Mouse (Mus musculus) hindbrain, postnatal 0 days (tissue): Measurements from ENCODE around the gene Ppp1r15a. TPM values are rescaled to one million over a fixed set of nuclear protein-coding genes. Genes with fewer than 3 reads are reported as not detected.

Source experiments
- ATAC-seq: fragments of 200-750 bp; cut with Nextera tagmentation; 2 replicates; pipeline ENCODE4 v1.8.0; 2017; ENCODE audit warnings: mild to moderate bottlenecking, moderate TSS enrichment, moderate library complexity
- DNase-seq: peaks from one replicate; pipeline ENCODE4 v3.0.0-alpha.2; 2015; ENCODE audit warnings: low spot score
- H3K27ac ChIP-seq: fragments of 300-500 bp; sonication (generic); 2 replicates; pipeline ENCODE4 v1.5.1; 2014; ENCODE audit warnings: mild to moderate bottlenecking
- H3K27me3 ChIP-seq: fragments of 300-500 bp; sonication (generic); 2 replicates; pipeline ENCODE4 v1.6.1; 2014; ENCODE audit warnings: low read length, mixed read lengths; ENCODE audit not compliant: insufficient read depth
- H3K36me3 ChIP-seq: fragments of 300-500 bp; sonication (generic); 2 replicates; pipeline ENCODE4 v1.6.1; 2014; ENCODE audit warnings: low read length, mixed read lengths; ENCODE audit not compliant: insufficient read depth
- H3K4me1 ChIP-seq: fragments of 300-500 bp; sonication (generic); 2 replicates; pipeline ENCODE4 v1.6.1; 2014; ENCODE audit warnings: antibody characterized with exemption, low read length, mixed read lengths; ENCODE audit not compliant: insufficient read depth
- H3K4me2 ChIP-seq: fragments of 300-500 bp; sonication (generic); 2 replicates; pipeline ENCODE4 v1.6.1; 2014; ENCODE audit warnings: low read depth, mild to moderate bottlenecking, low read length, moderate library complexity, mixed read lengths
- H3K4me3 ChIP-seq: fragments of 300-500 bp; sonication (generic); 2 replicates; pipeline ENCODE4 v1.5.1; 2014; ENCODE audit warnings: low read length
- H3K9ac ChIP-seq: fragments of 300-500 bp; sonication (generic); replicated peaks from 2 replicates; pipeline ENCODE4 v1.6.1; 2014; ENCODE audit warnings: mild to moderate bottlenecking, low read length, moderate library complexity, mixed read lengths
- H3K9me3 ChIP-seq: fragments of 300-500 bp; sonication (generic); 2 replicates; pipeline ENCODE4 v1.6.1; 2016; ENCODE audit warnings: low read length, mixed read lengths
- CTCF ChIP-seq: IDR thresholded peaks from 2 replicates; pipeline ENCODE4 v1.5.1; 2016; ENCODE audit warnings: antibody characterized with exemption, control low read depth, low read depth
- WGBS: fragments of 180-500 bp; shearing (Covaris S2); extraction: QIAGEN DNeasy Blood & Tissue Kit; methylation state at CpG from one replicate; pipeline ENCODE4 v1.1.7; 2014; 5-methylcytosine and 5-hydroxymethylcytosine counted together
- polyA plus RNA-seq: library from polyadenylated mRNA; unstranded; fragments of >200 nt; fragmentation: Nextera tagmentation; extraction: Ambion mirVana; gene quantifications from 2 replicates; pipeline ENCODE4 v1.2.1, GENCODE M21; 2015
- total RNA-seq: library from RNA; depleted of rRNA; stranded (reverse); fragments of >200 nt; gene quantifications from 2 replicates; pipeline ENCODE4 v1.2.3, GENCODE M21; 2014

Gene Ppp1r15a
- total and polyA plus RNA-seq, 2 experiments from 2014 or later = 19.2 to 25.4 TPM

- H3K9me3 ChIP-seq = no peaks in the 10 kb centered on the region
- H3K4me3 ChIP-seq = peak overlapping the region; percentile 71
- 24% methylated on average over 7 of the region's 7 CpGs for WGBS
- H3K9ac ChIP-seq = peak overlapping the region; percentile 71
- H3K27ac ChIP-seq = peak overlapping the region; percentile 83
- ATAC-seq (no peak), DNase-seq (no peak)
- peak; percentile 36; the same call in 1 of the 2 replicates for TF ChIP-seq CTCF
- H3K4me1 ChIP-seq = peaks cover 11% of the 10 kb centered on the region; the same call in 1 of the 2 replicates
- no peaks in the 10 kb centered on the region for H3K27me3 ChIP-seq
- peak overlapping the region; percentile 64 for H3K4me2 ChIP-seq
- no peaks in the 10 kb centered on the region for H3K36me3 ChIP-seq
Measured at GRCm38 (mm10) chr7:45526474-45527120, 529 bp upstream of the Ppp1r15a start.

GRCm38 (mm10) chr7:45524841-45525621, 1.0 kb downstream of the Ppp1r15a start:
- no peaks in the 10 kb centered on the region for H3K9me3 ChIP-seq
- H3K4me3 ChIP-seq = peak overlapping the region; percentile 71
- 24% methylated on average over 12 of the region's 12 CpGs for WGBS
- H3K27ac ChIP-seq = peak overlapping the region; percentile 83
- no peaks in the 10 kb centered on the region for H3K36me3 ChIP-seq
- H3K4me1 ChIP-seq = peaks cover 11% of the 10 kb centered on the region; the same call in 1 of the 2 replicates
- H3K27me3 ChIP-seq = no peaks in the 10 kb centered on the region
- peak; percentile 35 for DNase-seq
- H3K4me2 ChIP-seq = peak overlapping the region; percentile 64
- no peak for TF ChIP-seq CTCF
- peak overlapping the region; percentile 71 for H3K9ac ChIP-seq
- no peak for ATAC-seq

- peak overlapping the region; percentile 2; the same call in 1 of the 2 replicates for H3K4me2 ChIP-seq
- no peaks in the 10 kb centered on the region for H3K36me3 ChIP-seq
- H3K27me3 ChIP-seq = no peaks in the 10 kb centered on the region
- no peak overlapping the region for H3K27ac ChIP-seq
- WGBS = 81% methylated on average over 13 of the region's 13 CpGs
- H3K4me3 ChIP-seq = no peak overlapping the region
- peaks cover 11% of the 10 kb centered on the region; the same call in 1 of the 2 replicates for H3K4me1 ChIP-seq
- H3K9me3 ChIP-seq = no peaks in the 10 kb centered on the region
- H3K9ac ChIP-seq = no peak overlapping the region
- DNase-seq = no peak
- no peak for TF ChIP-seq CTCF
- ATAC-seq = no peak
Measured at GRCm38 (mm10) chr7:45523678-45524170, 2.3 kb downstream of the Ppp1r15a start.

GRCm38 (mm10) chr7:45522957-45523676, 3.0 kb downstream of the Ppp1r15a start:
- H3K27ac ChIP-seq = no peak overlapping the region

GRCm38 (mm10) chr7:45522194-45522752, 3.8 kb downstream of the Ppp1r15a start:
- no peaks in the 10 kb centered on the region for H3K9me3 ChIP-seq
- DNase-seq (no peak), ATAC-seq (no peak)
- H3K27me3 ChIP-seq = no peaks in the 10 kb centered on the region
- TF ChIP-seq CTCF = no peak
- H3K4me3 ChIP-seq = peak overlapping the region; percentile 47
- H3K4me1 ChIP-seq = peaks cover 11% of the 10 kb centered on the region; the same call in 1 of the 2 replicates
- no peak overlapping the region; the same call in 1 of the 2 replicates for H3K9ac ChIP-seq
- H3K4me2 ChIP-seq = peak overlapping the region; percentile 61
- no peak overlapping the region for H3K27ac ChIP-seq
- WGBS = 51% methylated on average over 16 of the region's 16 CpGs
- no peaks in the 10 kb centered on the region for H3K36me3 ChIP-seq

More at GRCm38 (mm10) chr7:45522957-45523676, 3.0 kb downstream of the Ppp1r15a start:
- H3K36me3 ChIP-seq = no peaks in the 10 kb centered on the region
- no peak for DNase-seq
- H3K27me3 ChIP-seq = no peaks in the 10 kb centered on the region
- ATAC-seq = no peak
- H3K4me3 ChIP-seq = no peak overlapping the region
- WGBS = 82% methylated on average over 18 of the region's 18 CpGs
- H3K9me3 ChIP-seq = no peaks in the 10 kb centered on the region
- no peak overlapping the region for H3K9ac ChIP-seq
- peak overlapping the region; percentile 2; the same call in 1 of the 2 replicates for H3K4me2 ChIP-seq
- TF ChIP-seq CTCF = no peak
- peaks cover 11% of the 10 kb centered on the region; the same call in 1 of the 2 replicates for H3K4me1 ChIP-seq

- ATAC-seq = peak; percentile 71
- H3K9ac ChIP-seq = peak overlapping the region; percentile 58
- no peaks in the 10 kb centered on the region for H3K9me3 ChIP-seq
- H3K27ac ChIP-seq = peak overlapping the region; percentile 81
- no peaks in the 10 kb centered on the region for H3K27me3 ChIP-seq
- H3K4me2 ChIP-seq = peak overlapping the region; percentile 61
- peak; percentile 96 for DNase-seq
- peaks cover 11% of the 10 kb centered on the region; the same call in 1 of the 2 replicates for H3K4me1 ChIP-seq
- H3K4me3 ChIP-seq = peak overlapping the region; percentile 47
- peak; percentile 55 for TF ChIP-seq CTCF
- WGBS = under 1% methylated on average over 28 of the region's 28 CpGs
- no peaks in the 10 kb centered on the region for H3K36me3 ChIP-seq
Measured at GRCm38 (mm10) chr7:45521728-45522184, 4.3 kb downstream of the Ppp1r15a start.
